Mouse (Mus musculus) bone marrow, adult 2 months (tissue): ENCODE measurements around the gene Gm17190.

ENCODE experiments used
- CTCF ChIP-seq: fragments of 200-500 bp; IDR thresholded peaks from 2 replicates; pipeline ENCODE4 v1.5.1; 2011; ENCODE audit warnings: low read length, control low read depth; ENCODE audit not compliant: control insufficient read depth, insufficient read depth
- POLR2A ChIP-seq: fragments of 200-500 bp; IDR thresholded peaks from 2 replicates; pipeline ENCODE4 v1.6.1; 2011; ENCODE audit warnings: low read depth, mild to moderate bottlenecking, control low read depth, low read length, borderline replicate concordance; ENCODE audit not compliant: control insufficient read depth

- no peak for TF ChIP-seq POLR2A
- no peak for TF ChIP-seq CTCF
These were observed 8.3 kb upstream of the Gm17190 start for GRCm38 (mm10) chr13:96073555-96073954.
